Mouse (Mus musculus) left cerebral cortex, adult 11 months (tissue): ENCODE data around the gene Aff4.
"Not testable (repeated sequence)": the region's sequence is repeated elsewhere in the genome, so short reads cannot be mapped to it uniquely, and the experiment has no call there.

Experiments
- DNase-seq: peaks from one replicate; pipeline ENCODE4 v3.0.0; 2022; ENCODE audit warnings: low spot score

The Aff4 gene

GRCm38 (mm10) chr11:53337684-53338083, 12.9 kb upstream of the Aff4 start:
- DNase-seq = no peak

- DNase-seq = not testable (repeated sequence)
These were observed 9.6 kb upstream of the Aff4 start for GRCm38 (mm10) chr11:53341019-53341418.

GRCm38 (mm10) chr11:53342711-53343110, 7.9 kb upstream of the Aff4 start:
- no peak for DNase-seq

- no peak for DNase-seq
These were observed 5.3 kb upstream of the Aff4 start for GRCm38 (mm10) chr11:53345328-53345727.

- DNase-seq = no peak
These were observed 4.9 kb upstream of the Aff4 start for GRCm38 (mm10) chr11:53345738-53346137.

GRCm38 (mm10) chr11:53351224-53351942, 750 bp downstream of the Aff4 start:
- peak; percentile 31 for DNase-seq

- no peak for DNase-seq
These were observed 1.4 kb downstream of the Aff4 start for GRCm38 (mm10) chr11:53351943-53352590.

- no peak for DNase-seq
These were observed 8.0 kb downstream of the Aff4 start for GRCm38 (mm10) chr11:53358504-53359155.

- DNase-seq = no peak
These were observed 16.4 kb downstream of the Aff4 start for GRCm38 (mm10) chr11:53367032-53367431.

- no peak for DNase-seq
These were observed 28.3 kb downstream of the Aff4 start for GRCm38 (mm10) chr11:53378918-53379317.

- DNase-seq = no peak
These were observed 33.3 kb downstream of the Aff4 start for GRCm38 (mm10) chr11:53383758-53384428.

GRCm38 (mm10) chr11:53393856-53394255, 43.2 kb downstream of the Aff4 start:
- no peak for DNase-seq

GRCm38 (mm10) chr11:53403638-53404037, 53.0 kb downstream of the Aff4 start:
- DNase-seq = no peak

GRCm38 (mm10) chr11:53411738-53412137, 61.1 kb downstream of the Aff4 start:
- DNase-seq = no peak

- DNase-seq = no peak
These were observed 63.2 kb downstream of the Aff4 start for GRCm38 (mm10) chr11:53413871-53414270.

GRCm38 (mm10) chr11:53418048-53418447, 67.4 kb downstream of the Aff4 start:
- DNase-seq = no peak

- DNase-seq = no peak
These were observed 72.4 kb downstream of the Aff4 start, which contains the start of gene Leap2 for GRCm38 (mm10) chr11:53423036-53423435. TSS of gene Leap2 (minus strand) at chr11:53423170.

GRCm38 (mm10) chr11:53424826-53425225, 74.2 kb downstream of the Aff4 start:
- DNase-seq = no peak

- DNase-seq = no peak
These were observed 74.6 kb downstream of the Aff4 start for GRCm38 (mm10) chr11:53425251-53425650.

GRCm38 (mm10) chr11:53425711-53426255, 75.2 kb downstream of the Aff4 start:
- DNase-seq = no peak

GRCm38 (mm10) chr11:53426914-53427313, 76.3 kb downstream of the Aff4 start:
- not testable (repeated sequence) for DNase-seq
